Comparison of ENCODE assay signal across 14 mouse cellular contexts in genomic region chr7:57640796-57641195, GRCm38 (mm10).
"Had no signal": no experiment of that assay in that cellular context is flagged by ENCODE, and none has a peak within 500 bp of the region (broad histone marks: within the 10 kb centered on the region; RNA-seq: fewer than 3 reads in every experiment).

No protein-coding gene starts in this region.

- H3K9ac ChIP-seq: liver, embryonic 15.5 days; liver, postnatal 0 days; lung, embryonic 15.5 days; midbrain, embryonic 13.5 days; midbrain, embryonic 15.5 days; neural tube, embryonic 12.5 days had no signal

- H3K36me3 ChIP-seq: liver, embryonic 15.5 days; lung, embryonic 15.5 days; midbrain, embryonic 13.5 days; midbrain, embryonic 15.5 days; neural tube, embryonic 12.5 days had no signal

- DNase-seq: liver, postnatal 0 days; lung, adult 2 months; lung, postnatal 14 days; lung, postnatal 4 days; right cerebral cortex, postnatal 14 days; spleen, adult 18-20 months; thymus, adult 18-20 months; thymus, postnatal 14 days; thymus, postnatal 36 days had no signal

- H3K4me3 ChIP-seq: liver, embryonic 15.5 days; lung, embryonic 15.5 days; midbrain, embryonic 13.5 days; midbrain, embryonic 15.5 days; neural tube, embryonic 12.5 days had no signal

- H3K4me1 ChIP-seq: liver, embryonic 15.5 days; lung, embryonic 15.5 days; midbrain, embryonic 13.5 days; neural tube, embryonic 12.5 days had no signal

- H3K9me3 ChIP-seq: liver, embryonic 15.5 days; lung, embryonic 15.5 days; midbrain, embryonic 13.5 days; midbrain, embryonic 15.5 days; neural tube, embryonic 12.5 days had no signal

- H3K27me3 ChIP-seq: liver, embryonic 15.5 days; lung, embryonic 15.5 days; midbrain, embryonic 13.5 days; midbrain, embryonic 15.5 days; neural tube, embryonic 12.5 days had no signal

- H3K27ac ChIP-seq: liver, embryonic 15.5 days; lung, embryonic 15.5 days; midbrain, embryonic 13.5 days; midbrain, embryonic 15.5 days; neural tube, embryonic 12.5 days had no signal
